Mouse (Mus musculus) kidney, adult 2 months (tissue): ENCODE measurements around the gene Cmss1. TPM values are rescaled to one million over a fixed set of nuclear protein-coding genes. Genes with fewer than 3 reads are reported as not detected.

Experiments used
- DNase-seq: peaks from one replicate; pipeline ENCODE4 v3.0.0; 2021
- H3K27ac ChIP-seq: fragments of 200-500 bp; 2 replicates; pipeline ENCODE4 v1.5.1; 2012; ENCODE audit warnings: low read depth, low read length, control low read depth, inconsistent platforms; ENCODE audit not compliant: insufficient read depth
- H3K27me3 ChIP-seq: fragments of 200-500 bp; replicated peaks from 2 replicates; pipeline ENCODE4 v1.6.1; 2012; ENCODE audit warnings: mild to moderate bottlenecking, moderate library complexity, low read length, inconsistent platforms; ENCODE audit not compliant: control insufficient read depth, insufficient read depth
- H3K36me3 ChIP-seq: fragments of 200-500 bp; 2 replicates; pipeline ENCODE4 v1.6.1; 2012; ENCODE audit warnings: mild to moderate bottlenecking, moderate library complexity, low read length, inconsistent platforms; ENCODE audit not compliant: control insufficient read depth, insufficient read depth
- H3K4me1 ChIP-seq: fragments of 200-500 bp; 2 replicates; pipeline ENCODE4 v1.6.1; 2011; ENCODE audit warnings: low read length; ENCODE audit not compliant: control insufficient read depth, insufficient read depth
- H3K4me3 ChIP-seq: fragments of 200-500 bp; 2 replicates; pipeline ENCODE4 v1.5.1; 2011; ENCODE audit warnings: mild to moderate bottlenecking, low read depth, low read length, control low read depth; ENCODE audit not compliant: insufficient read depth
- CTCF ChIP-seq: fragments of 200-500 bp; conservative IDR thresholded peaks from 2 replicates; pipeline ENCODE4 v1.5.1; 2011; ENCODE audit warnings: low read depth, mild to moderate bottlenecking, control low read depth, low read length, moderate library complexity, mixed read lengths; ENCODE audit not compliant: insufficient read depth, insufficient read length
- POLR2A ChIP-seq: fragments of 200-500 bp; IDR thresholded peaks from one replicate; pipeline ENCODE4 v1.6.1; 2011; ENCODE audit warnings: low read depth, low read length, control low read depth
- WGBS: fragments of 180-500 bp; shearing (Covaris S2); methylation state at CpG from one replicate; pipeline ENCODE4 v1.1.7; 2018; 5-methylcytosine and 5-hydroxymethylcytosine counted together
- polyA plus RNA-seq: library from polyadenylated mRNA; depleted of rRNA; stranded (reverse); fragments of >200 nt; gene quantifications from 2 replicates; pipeline ENCODE4 v1.2.3, GENCODE M21; 2012

The Cmss1 gene
- polyA plus RNA-seq, 1 experiment: 7.2 TPM

DNA sequence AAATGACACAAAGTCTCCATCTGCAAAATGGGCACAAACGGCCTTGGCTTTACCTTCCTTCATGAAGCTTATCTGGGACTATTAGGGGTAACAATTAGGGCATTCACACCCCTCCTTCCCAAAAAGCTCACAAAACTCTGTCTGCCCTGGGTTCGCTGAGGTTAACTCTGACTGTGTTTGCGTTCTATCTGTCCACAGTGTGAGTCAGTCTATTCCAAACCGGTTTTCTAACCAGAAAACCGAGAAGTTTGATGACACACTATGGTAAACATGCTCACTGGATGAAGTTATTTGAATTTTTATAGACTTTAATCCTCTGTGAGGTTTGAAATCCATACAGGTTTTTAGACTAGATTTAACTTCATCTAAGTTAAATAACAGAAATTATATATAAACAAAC lies 81.6 kb downstream of the Cmss1 start:
- H3K27me3 ChIP-seq: no peaks in the 10 kb centered on the region
- H3K36me3 ChIP-seq: no peaks in the 10 kb centered on the region
- H3K4me3 ChIP-seq: no peak overlapping the region
- no peaks in the 10 kb centered on the region for H3K4me1 ChIP-seq
- WGBS: 86% methylated on average over 5 of the region's 5 CpGs
- DNase-seq: no peak
- TF ChIP-seq POLR2A: no peak
- no peak for TF ChIP-seq CTCF
- no peak overlapping the region for H3K27ac ChIP-seq

DNA sequence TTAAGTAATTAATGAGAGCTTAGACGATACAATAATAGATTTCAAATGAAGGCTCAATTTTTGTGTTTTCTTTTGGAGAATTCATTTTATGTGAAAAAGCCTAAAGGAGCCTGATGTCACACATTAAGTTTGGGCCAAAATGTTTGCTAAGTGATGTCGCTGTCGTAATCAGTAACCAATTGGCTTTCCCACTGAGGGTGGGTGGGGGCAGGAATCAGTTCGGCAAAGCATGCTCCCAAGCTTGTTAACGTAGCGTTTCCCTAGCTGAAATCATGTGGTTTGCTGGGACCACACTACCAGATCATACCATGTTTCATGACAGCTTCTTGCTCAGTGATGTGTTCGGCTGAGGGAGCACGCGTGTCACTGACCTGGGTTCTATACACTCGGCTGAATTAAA lies 91.0 kb downstream of the Cmss1 start:
- TF ChIP-seq POLR2A (no peak), CTCF (no peak)
- Histone ChIP-seq H3K4me3 (no peak overlapping the region), H3K27ac (no peak overlapping the region), H3K36me3 (no peaks in the 10 kb centered on the region), H3K4me1 (no peaks in the 10 kb centered on the region), H3K27me3 (no peaks in the 10 kb centered on the region)
- 58% methylated on average over 10 of the region's 10 CpGs for WGBS
- no peak for DNase-seq

DNA sequence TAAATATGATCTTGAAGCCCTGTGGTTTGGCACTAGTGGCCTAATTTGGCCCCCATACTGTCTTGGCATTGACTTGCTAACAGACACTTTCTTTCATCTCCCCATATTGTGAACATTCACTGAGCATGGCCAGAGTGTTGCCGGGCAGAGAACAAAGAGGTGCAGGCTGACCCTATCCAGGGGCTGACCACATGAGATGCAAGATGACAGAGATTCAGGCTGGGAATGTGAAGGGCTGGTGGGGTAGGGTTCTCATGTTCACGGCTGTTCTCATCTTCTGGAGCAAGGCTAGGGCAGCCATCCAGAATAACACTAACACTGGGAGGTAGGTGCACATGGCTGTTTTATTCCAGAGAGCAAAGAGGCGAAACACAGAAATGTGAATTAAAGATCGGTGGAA lies 92.3 kb downstream of the Cmss1 start:
- H3K4me3 ChIP-seq: no peak overlapping the region

DNA sequence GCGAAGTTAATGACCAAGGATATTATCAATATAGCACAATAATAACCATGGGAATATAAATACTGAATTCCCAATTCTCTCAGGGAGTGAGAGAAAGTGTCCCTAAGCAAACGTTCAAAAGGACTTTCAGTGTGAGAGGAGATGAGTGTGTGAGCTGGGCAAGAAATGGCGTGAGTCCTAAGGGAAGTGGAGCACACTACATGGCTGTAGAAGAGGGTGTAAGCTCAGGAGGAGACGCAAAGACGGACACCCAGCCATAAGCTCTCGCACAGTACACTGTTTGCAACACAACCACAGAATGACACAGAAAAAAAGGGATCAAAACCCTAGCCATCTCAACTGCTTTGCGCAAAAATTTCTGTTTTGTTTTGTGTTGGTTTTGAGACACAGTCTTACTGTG lies 93.1 kb downstream of the Cmss1 start:
- Histone ChIP-seq H3K36me3 (no peaks in the 10 kb centered on the region), H3K27me3 (no peaks in the 10 kb centered on the region), H3K27ac (no peak overlapping the region), H3K4me3 (no peak overlapping the region), H3K4me1 (no peaks in the 10 kb centered on the region)
- DNase-seq: no peak
- WGBS: 91% methylated on average over 7 of the region's 7 CpGs
- TF ChIP-seq POLR2A (no peak), CTCF (no peak)

More for the DNA sequence above, 92.3 kb downstream of the Cmss1 start:
- Histone ChIP-seq H3K36me3 (no peaks in the 10 kb centered on the region), H3K4me1 (no peaks in the 10 kb centered on the region), H3K27ac (no peak overlapping the region), H3K27me3 (no peaks in the 10 kb centered on the region)
- WGBS: 77% methylated on average over 4 of the region's 4 CpGs
- no peak for TF ChIP-seq POLR2A
- no peak for TF ChIP-seq CTCF
- DNase-seq: no peak

DNA sequence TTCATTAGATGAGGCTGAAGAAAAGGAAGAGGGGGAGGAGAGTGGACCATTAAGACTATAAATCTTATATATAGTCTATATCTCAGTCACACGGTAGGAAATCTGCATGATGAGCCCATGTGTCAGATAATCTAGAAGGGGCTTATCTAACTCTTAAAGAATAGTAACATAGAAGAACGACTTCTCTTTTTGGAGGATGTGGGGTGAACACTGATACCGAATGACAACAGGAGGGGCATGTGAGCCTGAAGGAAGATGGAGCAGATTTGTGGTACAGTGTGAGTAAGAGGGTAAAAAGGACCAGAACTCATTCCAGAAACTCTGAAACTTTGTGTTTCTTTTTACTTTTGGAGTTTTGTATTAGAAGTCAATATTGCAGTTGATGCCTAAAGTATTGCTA lies 97.6 kb downstream of the Cmss1 start:
- H3K36me3 ChIP-seq: no peaks in the 10 kb centered on the region
- H3K27ac ChIP-seq: no peak overlapping the region
- no peak overlapping the region for H3K4me3 ChIP-seq
- H3K4me1 ChIP-seq: no peaks in the 10 kb centered on the region
- H3K27me3 ChIP-seq: no peaks in the 10 kb centered on the region
- no peak for DNase-seq
- TF ChIP-seq CTCF (no peak), POLR2A (no peak)
- WGBS: 76% methylated on average over 3 of the region's 3 CpGs

DNA sequence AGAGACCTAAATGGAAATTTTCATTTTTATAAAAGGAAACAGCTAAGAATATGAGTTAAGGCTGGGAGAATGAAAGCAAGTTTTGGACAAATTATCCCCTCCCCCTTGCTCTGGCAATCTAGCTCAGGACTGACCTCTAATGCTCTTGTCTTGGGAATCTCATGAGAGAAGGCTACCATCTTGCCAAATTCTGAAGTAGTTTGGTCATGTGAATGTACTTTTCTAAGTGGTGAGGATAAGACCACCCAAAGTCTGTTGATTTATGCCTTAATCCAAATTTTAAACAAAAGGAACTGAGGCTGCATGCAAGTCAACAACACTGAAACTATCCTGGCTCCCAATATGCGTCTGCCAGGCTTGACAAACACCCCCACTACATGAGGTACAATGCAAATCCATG lies 98.3 kb downstream of the Cmss1 start:
- no peaks in the 10 kb centered on the region for H3K27me3 ChIP-seq
- no peak overlapping the region for H3K27ac ChIP-seq
- H3K36me3 ChIP-seq: no peaks in the 10 kb centered on the region
- DNase-seq: no peak
- TF ChIP-seq CTCF (no peak), POLR2A (no peak)
- WGBS: 89% methylated on average over 1 of the region's 1 CpGs
- no peaks in the 10 kb centered on the region for H3K4me1 ChIP-seq
- H3K4me3 ChIP-seq: no peak overlapping the region

DNA sequence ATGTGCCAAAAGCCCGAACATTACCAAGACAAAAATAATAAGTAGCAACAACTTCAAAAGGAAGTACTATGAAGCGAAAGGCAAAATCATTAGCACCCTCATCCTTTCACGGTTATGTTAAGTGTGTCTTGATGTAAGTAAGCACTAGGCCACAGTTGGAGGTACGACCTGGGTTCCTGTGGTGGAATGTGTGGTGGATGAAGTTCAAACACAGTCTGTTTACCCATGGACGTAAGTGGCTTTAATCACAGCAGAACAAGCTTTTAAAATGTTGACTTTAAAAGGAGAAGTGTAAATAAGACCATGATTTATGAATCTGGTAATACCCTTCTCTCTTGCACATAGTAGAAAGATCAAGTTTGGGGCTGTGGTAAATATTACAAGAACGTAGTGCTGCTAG lies 100.5 kb downstream of the Cmss1 start:
- no peak overlapping the region for H3K27ac ChIP-seq
- no peak for DNase-seq
- no peak overlapping the region for H3K4me3 ChIP-seq
- 76% methylated on average over 6 of the region's 6 CpGs for WGBS
- H3K36me3 ChIP-seq: no peaks in the 10 kb centered on the region
- H3K27me3 ChIP-seq: no peaks in the 10 kb centered on the region
- no peaks in the 10 kb centered on the region for H3K4me1 ChIP-seq
- TF ChIP-seq POLR2A (no peak), CTCF (no peak)

DNA sequence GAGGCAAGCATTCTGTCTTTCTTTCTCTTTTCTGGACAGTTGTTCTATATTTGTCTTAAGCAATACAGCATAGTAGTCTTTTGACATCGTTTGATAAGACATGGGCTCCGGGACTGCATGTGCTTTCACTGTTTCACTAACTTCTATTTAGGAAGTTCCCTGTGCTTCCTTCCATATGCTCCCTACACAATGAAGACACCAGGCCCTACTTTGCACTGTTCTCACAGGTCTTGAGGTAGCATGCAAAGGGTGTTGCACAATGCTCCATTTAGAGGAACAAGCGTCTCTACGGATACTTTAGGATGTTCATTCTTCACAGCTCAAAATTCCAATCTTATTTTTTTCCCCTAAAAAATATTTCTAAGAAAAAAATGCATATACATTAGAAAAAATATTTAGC lies 101.9 kb downstream of the Cmss1 start:
- H3K27me3 ChIP-seq: no peaks in the 10 kb centered on the region
- H3K36me3 ChIP-seq: no peaks in the 10 kb centered on the region
- DNase-seq: no peak
- 93% methylated on average over 4 of the region's 4 CpGs for WGBS
- TF ChIP-seq POLR2A (no peak), CTCF (no peak)
- no peaks in the 10 kb centered on the region for H3K4me1 ChIP-seq
- H3K27ac ChIP-seq: no peak overlapping the region
- H3K4me3 ChIP-seq: no peak overlapping the region
